Mouse (Mus musculus) T-cell, adult 2 months (primary cell): ENCODE measurements at regions not wholly inside any gene's neighbourhood (a gene's known extent, or its start where the extent isn't known, plus 50 kb on each side); places are given as distances from the start of the nearest gene placed in this dataset.

Experiments used
- DNase-seq: peaks from one replicate; pipeline ENCODE4 v3.0.0; 2022; ENCODE audit warnings: low spot score

DNA sequence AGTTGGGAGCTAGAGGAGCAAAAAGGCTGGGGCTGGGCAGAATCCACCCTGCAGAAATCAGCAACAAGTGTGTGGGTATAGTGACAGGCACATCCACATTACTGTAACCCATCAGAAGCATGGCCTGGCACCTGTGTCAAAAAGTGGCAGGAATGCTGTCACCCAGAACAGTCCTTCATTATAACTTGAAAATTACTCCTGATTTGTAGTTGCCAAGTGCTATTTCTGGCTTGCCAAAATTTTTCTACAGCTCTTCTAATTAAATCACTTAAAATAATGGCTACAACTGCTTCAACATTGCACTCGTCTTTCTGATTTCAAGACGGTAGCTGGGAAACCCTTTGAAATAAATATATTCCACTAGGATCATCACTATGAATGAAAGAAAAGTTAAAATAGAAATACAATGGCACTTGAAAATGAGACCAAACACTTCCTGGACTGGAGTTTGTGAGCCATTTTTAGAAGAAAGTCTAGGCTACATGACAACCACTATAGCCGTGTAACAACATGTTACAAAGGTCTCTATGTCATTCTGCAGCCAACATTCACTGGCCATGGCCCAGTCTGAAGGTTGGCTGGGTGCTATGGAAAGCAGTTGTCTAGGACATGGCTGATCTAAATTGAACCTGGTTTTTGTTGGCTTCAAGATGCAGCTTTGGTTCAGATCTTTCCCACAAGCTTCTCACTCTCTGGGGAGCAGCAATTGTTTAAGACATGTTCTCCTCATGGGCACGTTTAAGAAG is 190.6 kb upstream of the Tapt1 start:
- DNase-seq: no peak

DNA sequence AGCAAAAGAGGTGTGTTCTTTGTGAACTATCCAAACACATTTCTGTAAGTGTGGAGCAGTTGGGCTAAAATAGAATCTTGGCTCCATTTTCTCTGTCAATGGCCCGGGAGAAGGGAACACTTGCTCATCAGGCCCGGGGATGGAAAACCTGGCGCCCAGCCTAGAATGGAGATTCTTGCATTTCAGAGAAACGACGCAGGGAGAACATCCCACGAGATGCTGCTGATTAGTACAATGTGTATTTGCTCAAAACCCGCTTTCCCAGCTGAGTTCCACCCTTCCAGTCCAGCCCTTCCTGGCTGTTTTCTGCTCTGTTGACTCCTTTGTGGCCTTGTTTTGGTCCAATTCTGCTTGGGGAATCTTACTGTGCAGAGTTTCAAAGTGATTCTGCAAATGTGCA is 188.0 kb upstream of the Tapt1 start:
- no peak for DNase-seq

DNA sequence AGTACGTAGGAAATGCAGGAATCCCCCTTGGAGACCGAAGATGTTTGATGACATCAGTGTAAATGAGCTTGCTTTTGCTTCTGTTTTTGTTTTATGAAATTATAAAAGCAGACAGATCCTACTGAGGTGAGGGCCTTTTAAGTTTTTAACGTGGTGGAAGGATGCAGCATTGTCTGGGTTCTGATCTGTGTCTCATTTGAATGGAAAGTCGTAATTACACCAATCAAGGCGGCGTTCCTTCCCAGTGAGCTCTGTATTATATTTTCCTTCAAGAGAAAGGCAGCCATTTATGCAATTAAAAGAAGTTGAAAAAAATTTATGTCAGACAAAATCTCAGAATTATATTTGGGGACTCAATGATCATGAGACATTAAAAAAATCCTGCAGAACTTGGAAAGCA is 176.9 kb upstream of the Tapt1 start:
- no peak for DNase-seq

DNA sequence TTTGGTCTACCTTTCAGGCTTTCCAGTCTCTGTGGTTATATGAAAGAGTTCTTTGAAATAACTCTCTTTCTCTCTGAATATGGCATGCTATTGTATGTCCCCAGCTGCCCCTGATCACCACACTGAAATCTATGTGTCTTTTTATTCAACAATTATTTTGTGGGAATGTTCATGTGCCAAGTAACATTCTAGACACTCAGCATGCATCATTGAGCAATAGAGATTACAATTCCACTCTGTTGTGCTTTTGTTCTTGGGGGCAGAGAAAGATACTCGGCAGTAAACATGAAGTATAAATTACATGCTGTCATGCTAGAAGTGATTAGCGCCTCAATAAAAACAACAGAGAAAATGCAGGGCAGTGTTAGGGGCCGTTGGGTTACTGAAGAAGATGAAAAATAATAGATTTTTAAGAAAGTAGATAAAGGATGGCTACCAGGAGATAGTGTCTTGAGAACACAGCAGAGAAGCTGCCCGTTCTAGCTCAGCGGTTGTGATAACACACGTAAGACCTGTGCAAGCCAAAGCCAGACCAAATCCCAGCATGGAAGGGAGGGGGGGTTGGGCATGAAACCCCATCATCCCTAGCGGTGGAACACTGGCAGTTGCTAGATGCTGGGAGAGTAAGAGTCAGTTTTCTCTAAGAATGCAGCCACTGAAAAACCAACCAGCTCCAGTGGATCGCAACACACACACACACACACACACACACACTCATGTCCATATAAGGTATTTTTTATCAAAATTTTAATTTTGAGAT is 174.3 kb upstream of the Tapt1 start:
- no peak for DNase-seq

DNA sequence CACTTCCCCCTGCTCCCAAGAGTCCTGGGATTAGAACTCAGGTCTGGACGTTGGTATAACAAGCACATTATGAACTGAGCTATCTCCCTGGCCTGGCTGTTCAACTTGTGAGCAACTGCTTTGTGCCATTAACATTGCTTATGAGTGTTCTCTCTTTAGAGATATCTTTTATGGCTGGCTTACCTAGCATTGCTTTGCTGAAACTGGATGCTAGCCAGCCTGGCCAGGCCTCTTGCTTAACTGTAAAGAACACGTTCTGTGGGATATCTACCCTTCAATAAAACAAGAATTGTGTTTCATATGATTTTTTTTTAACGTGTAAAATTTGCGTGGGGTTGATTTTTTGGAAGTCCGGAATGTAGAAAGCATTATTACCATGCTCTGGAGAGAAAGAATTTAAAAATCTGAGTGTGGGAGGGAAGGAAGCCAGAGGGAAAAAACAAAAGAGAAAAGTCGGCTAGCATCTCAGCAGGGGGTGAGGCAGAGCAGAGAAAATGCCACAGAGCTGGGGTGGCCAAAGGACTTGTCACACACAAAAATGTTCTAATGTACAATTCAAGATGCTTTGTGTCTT is 160.9 kb upstream of the Tapt1 start:
- DNase-seq: no peak

- DNase-seq: no peak
These were observed 159.8 kb upstream of the Tapt1 start for GRCm38 (mm10) chr5:44386176-44386575.

- DNase-seq: no peak
These were observed 156.6 kb upstream of the Tapt1 start for GRCm38 (mm10) chr5:44383049-44383448.

DNA sequence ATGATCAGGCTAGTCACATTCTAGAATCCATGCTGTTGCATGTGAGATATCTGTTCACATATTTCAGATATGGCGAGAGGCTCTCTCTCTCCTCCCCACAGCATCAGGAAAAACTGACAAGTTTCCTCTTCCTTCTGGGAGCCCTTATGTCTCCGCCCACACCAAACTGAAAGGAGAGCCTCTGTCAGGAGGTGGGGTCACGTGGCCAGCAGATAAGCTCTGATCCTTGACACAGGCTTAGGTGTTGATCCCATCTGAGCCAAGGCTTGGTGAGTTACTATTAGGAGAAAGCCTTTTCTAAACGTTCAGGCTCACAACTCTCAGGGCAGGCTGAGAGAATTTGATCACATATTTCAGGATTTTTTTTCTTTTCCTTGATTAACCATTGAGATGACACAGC is 143.6 kb upstream of the Tapt1 start:
- no peak for DNase-seq

DNA sequence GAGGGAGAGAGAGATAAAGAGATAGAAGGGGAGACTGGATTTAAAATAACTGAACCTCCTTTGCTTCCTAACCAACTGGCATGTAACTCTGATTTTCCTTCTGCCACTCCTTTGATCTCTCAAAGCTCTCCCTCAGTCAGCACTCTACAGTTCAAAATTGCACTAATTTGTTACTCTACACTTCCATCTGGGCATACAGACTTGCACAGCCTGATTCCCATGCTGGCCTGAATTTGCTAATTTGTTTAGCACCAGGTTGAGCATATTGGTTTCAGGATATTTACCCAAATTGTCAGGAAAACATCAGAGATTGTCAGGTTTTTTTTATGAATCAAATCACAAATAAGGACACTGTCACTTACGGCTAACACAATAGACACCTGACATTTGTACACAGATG is 125.9 kb upstream of the Tapt1 start:
- no peak for DNase-seq

GRCm38 (mm10) chr5:44341457-44342014 is 115.1 kb upstream of the Tapt1 start:
- DNase-seq: no peak

- no peak for DNase-seq
These were observed 112.2 kb upstream of the Tapt1 start for GRCm38 (mm10) chr5:44338662-44339061.

DNA sequence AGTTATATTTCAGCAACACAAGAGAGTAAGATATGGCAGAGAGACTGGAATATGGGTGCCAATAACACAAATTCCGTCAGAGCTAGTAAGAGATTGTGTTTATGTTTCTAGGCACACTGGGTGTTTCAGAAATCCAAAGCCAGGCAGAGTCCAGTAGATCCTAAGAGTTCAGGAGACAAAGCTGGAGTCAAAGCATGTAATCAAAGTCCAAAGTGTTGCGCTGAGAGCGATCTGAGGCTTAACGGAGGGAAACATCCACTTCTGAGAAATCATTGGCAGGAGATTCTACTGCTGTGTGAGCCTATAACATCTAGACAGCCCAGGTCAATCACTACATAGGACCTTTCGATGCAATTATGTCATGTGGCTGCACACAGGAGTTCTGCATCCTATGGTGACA is 109.3 kb upstream of the Tapt1 start:
- DNase-seq: no peak

DNA sequence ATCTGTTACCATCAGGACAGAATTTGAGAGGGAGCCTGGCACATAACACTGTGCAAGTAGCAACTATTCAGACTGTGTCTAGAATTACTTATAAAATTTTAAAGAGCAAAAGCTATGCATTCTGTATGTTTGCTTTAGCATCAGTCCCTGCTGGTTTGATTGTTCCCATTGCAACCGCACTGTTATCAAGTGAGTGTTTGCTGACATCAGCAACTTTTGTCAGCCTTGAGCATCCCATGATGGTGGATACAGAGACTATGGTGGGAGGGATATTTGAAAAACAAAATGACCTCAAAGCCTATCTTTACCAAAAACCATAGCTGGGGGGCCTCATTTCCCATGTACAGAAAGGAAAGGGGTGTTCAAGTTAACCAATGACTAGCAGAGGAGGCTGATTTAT is 93.2 kb upstream of the Tapt1 start:
- no peak for DNase-seq

DNA sequence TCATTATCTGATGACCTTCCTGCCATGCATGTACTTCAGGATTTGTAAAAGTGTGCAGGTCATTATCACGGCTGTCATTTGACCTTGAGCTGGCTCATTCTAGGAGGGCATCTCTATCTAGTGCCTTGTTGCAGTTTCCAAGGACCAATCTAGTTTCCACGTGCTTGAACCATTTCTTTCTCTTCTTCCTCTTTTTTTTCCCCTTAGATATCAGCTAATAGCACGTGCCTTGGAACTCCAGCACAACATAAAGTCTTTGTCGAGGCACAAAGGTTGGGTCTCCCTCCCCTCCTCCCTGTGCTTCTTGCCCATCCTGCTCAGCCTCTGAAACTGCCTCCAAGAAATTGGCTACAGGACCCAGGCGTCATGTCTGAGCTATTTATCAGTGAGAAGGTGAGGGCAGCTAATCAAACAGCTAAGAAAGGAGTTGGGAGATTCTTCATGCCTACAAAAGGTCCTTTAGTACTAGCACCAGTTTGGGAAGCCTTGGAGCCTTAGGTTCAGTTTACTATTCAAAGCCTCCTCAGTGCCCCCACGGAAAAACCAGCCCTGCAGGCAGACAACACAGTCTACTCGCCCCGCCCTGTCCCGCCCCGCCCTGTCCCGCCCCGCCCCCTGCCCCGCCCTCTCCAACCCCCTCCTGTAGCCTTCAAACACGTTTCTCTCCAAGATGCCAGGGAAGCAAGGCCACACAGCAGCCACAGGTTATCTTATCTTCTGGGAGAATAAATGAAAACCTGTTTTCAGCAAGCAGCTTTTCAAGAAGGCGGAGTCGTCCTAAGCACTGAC is 80.5 kb upstream of the Tapt1 start:
- no peak for DNase-seq

- no peak for DNase-seq
These were observed 77.7 kb upstream of the Tapt1 start for GRCm38 (mm10) chr5:44303886-44304855.

- peak; percentile 30 for DNase-seq
These were observed 58.0 kb upstream of the Tapt1 start for GRCm38 (mm10) chr5:44284384-44284783.
